Mouse (Mus musculus): ENCODE measurements around the gene Cenpj. TPM values are rescaled to one million over a fixed set of nuclear protein-coding genes. Genes with fewer than 3 reads are reported as not detected.

Gene Cenpj
- polyA plus RNA-seq, 1 experiment = 0.36 TPM

DNA sequence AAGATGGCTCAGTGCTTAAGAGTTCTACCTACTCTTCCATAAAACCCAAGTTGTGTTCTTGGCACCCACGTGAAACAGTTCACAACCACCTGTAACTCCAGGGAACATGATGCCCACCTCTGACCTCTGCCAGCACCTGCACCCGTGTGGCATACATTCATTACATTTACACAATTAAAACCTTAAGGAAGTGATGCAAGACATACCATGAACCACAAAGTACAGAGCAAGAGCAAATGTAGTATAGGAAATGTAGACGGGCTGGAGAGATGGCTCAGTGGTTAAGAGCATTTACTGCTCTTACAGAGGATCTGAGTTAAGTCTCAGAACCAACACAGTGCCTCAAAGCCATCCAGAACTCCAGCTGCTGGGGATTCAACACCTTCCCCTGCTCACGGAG lies 6.2 kb downstream of the Cenpj start:
- no peak for TF ChIP-seq GATA1 (IDR thresholded peaks at IDR 0.05; ENCODE audit: low read length)

DNA sequence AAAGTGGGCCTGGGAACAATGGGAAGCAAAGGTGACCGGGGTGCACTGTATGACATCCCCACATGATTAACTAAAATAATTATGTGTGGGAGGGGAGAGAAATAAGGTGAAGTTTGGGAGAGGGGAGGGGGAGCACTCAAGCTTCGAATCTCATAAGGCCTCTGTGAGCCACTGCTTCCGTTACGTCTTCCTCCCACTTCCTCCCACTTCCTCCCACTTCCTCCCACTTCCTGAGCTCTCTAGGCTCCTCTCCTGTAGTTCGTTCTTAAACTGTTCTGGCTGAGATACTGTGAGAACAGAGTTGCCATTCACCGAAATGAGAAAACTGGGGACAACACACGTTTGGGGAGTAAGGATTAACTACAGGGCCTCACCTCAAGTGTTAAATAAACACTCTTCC lies 7.7 kb downstream of the Cenpj start:
- TF ChIP-seq GATA1 (IDR thresholded peaks at IDR 0.05; ENCODE audit: low read length) = no peak

DNA sequence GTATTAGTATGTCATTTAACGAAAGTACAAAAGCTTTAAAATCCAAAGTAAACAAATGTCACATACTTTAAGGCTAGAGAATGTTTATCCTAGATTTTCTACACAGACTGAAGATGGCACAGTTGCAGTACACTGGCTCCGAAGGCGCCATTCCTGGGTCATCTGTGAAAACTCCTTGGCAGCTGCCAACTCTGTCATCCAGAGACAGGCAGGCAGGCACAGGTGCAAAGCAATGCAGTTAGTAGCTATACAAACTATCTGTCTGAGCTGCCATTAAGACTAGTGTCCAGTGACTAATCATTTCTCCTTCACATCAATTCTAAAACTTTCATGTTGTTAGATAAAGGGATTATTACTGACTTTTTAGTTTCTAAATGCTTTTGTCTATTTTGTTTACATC lies 16.1 kb downstream of the Cenpj start:
- no peak for TF ChIP-seq GATA1 (IDR thresholded peaks at IDR 0.05; ENCODE audit: low read length)

DNA sequence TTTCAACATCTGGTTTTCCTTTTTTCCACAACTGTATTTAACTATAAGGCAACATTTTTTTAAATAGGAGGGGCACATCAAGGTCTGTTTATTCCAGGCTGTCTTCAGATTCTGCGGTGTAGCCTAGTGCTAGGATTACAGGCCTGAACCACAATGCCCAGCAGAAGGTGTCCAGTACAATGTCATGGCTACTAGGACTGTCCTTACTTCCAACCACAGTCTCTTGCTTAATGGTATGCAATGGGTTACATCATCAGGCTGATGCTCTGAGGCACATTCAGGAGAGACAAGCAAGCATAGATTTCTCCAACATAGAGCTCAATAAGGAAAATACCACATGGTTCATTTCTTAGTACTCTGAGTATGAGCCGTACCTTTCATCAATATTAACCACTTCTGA lies 20.5 kb downstream of the Cenpj start:
- no peak for TF ChIP-seq GATA1 (IDR thresholded peaks at IDR 0.05; ENCODE audit: low read length)

DNA sequence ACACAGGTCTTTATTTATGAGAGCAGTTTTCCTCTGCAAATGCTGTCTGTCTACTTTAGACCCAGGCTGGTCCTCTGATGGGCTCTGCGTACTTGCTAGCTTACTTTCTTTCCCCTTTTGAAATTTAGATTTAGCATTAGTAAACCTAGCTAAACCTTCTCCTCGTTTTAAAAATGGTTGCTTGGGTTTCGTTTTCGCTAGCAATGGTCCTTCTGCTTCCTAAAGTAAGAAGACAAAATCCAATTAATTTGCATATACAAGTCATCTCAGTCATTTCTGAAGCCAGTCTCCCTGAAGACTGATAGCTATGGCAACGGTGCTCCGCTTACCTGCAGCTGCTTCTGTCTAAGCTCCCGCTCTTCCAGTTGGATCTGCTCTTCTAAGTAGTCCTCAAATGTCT lies 21.9 kb downstream of the Cenpj start:
- TF ChIP-seq GATA1 (IDR thresholded peaks at IDR 0.05; ENCODE audit: low read length) = no peak

DNA sequence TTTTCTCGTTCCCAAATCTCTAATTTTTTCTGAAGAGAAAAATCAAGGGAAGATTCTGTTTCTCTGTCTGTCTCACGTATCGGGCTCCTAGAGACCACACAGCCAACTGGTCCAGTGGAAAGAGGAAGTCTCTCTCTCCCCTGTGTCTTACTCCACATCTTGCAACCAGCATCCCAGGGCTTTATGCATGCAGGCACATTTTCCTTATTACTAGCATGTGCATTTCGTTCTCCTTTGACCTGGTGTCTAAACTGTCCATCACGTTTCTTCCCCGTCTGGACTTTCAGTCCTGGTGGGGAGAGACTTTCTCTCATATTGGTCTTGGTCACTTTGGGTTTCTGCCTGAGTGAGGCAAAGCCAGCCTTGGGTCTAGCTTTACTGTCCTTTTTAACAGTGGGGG lies 22.3 kb downstream of the Cenpj start:
- TF ChIP-seq GATA1 (IDR thresholded peaks at IDR 0.05; ENCODE audit: low read length) = no peak

DNA sequence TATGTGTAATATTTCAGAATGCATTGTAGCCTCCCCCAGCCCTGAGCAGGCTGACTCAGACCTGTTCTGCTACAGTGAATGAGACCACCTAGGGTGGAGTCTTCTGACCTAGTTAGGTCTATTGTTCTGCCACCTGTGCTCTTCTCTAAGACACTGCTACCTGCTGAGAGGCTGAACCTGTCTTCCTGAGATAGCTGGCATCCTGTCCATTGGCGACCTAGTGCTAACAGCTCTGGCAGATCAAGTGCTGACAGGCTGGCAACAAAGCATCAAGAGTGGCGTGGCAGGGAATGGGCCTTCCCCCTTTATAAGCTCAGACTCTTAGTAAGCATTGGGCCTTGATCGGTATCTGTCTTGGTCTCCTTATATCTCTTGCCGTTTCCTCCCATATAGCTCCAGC lies 24.3 kb downstream of the Cenpj start:
- TF ChIP-seq GATA1 (IDR thresholded peaks at IDR 0.05; ENCODE audit: low read length) = no peak

DNA sequence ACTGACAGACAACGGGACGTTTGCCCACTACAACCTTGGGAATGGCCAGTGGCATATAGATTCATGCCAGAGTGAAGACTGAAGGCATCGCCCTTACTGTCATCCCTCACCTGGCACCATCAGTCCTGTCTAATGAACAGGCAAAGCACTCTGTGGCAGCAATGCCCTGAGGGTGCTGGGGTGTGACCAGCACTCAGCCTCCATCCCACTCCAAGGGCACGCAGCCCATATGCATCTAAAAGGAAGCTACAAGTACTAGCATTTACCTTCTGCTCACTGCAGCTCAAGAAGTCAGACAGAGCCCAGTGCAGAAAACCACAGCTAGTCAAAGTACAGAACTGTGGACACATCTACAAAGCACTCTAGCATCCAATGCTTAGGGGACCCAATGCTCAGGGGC lies 29.7 kb downstream of the Cenpj start:
- no peak for TF ChIP-seq GATA1 (IDR thresholded peaks at IDR 0.05; ENCODE audit: low read length)

DNA sequence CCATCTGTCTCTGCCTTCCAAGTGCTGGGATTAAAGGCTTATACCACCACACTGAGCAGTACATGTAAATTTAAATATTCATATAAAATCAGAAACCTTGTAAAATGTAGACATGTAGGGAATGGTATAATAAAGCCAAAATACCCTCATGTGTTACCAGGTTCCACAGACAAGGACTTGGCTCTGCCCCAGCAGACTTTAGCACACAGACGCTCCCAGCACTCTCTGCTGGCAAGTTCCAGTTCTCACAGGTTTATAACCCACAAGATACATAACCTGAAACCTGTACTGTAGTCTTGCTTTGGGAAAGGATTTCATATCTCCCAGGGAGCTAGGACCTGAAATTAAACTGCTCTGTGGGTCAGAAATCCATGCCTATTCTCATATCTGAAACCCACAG lies 30.3 kb downstream of the Cenpj start:
- no peak for TF ChIP-seq GATA1 (IDR thresholded peaks at IDR 0.05; ENCODE audit: low read length)

DNA sequence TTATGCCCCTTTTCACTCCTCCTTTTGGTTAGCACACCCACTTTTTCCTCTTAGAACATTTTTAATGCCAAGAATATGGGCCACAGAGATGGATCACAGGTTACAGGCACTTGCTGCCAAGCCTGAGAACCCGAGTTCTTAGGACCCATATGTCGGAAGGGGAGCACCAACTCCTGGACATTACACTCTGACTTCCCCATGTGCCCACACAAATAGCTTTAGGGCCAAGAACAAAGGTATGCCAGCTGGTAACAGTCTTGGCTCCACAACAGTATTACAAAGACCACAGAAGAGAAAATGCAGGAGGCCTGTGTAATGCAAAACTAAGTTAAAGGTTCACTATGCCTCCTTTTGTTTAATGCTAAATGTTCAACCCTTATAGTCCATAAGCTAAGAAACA lies 44.4 kb downstream of the Cenpj start:
- TF ChIP-seq GATA1 (IDR thresholded peaks at IDR 0.05; ENCODE audit: low read length) = no peak

DNA sequence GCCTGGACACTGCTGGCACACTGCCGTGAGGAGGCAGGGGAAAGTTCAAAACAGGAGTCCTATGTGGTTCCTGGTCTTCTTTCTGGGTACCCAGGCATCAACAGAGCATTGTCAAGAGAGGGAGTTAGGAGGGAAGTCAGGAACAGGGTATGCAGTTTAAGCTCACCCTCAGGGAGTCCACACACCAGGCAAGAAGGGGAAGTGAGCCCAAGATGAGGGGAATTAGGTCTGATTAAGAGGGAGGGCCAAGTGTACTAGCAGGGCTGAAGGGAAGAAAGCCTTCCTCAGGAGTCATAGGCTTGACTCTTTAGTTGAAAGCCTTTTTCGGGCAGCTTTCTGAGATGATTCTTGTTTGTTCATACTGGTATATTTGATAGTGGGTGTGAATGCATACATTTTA lies 60.5 kb downstream of the Cenpj start:
- no peak for TF ChIP-seq GATA1 (IDR thresholded peaks at IDR 0.05; ENCODE audit: low read length)

DNA sequence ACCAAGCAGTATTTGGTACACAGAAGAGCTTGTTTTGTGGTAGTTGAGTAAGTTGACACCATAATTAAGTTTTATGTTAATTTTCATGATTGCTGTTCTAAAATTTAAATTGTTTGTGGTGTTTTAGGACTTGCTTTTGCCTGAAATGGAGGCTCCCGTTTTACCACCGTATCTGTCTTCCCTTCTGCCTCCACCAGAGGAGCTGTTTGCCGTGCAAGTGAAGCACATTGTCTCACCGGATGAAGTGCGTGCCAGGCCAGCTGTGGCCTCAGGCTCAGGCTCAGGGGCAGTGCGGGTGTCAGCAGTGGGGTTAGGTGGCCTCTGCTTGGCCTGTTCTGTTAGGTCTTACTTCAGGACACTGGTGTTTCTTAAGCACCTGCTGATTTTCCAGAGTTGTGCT lies 63.1 kb downstream of the Cenpj start:
- no peak for TF ChIP-seq GATA1 (IDR thresholded peaks at IDR 0.05; ENCODE audit: low read length)

DNA sequence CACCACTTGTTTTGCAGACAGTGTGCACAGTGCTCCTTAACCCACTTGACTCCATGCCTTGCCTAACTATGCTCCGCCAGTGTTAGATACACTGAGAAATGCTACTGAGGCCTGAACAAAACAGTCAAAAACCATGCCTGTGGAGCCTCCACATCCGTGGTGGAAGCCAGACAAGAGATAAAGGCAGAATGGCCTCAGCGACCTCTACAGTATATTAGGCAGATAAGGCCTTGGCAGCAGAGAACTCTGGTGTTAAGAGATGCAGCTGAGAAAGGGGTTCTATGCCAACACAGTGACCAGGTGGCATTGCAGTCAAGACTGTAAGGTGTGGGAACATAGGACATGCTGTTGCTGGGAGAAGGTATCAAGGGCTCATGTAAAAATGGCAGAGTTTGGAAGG lies 68.5 kb downstream of the Cenpj start:
- TF ChIP-seq GATA1 (IDR thresholded peaks at IDR 0.05; ENCODE audit: low read length) = no peak

DNA sequence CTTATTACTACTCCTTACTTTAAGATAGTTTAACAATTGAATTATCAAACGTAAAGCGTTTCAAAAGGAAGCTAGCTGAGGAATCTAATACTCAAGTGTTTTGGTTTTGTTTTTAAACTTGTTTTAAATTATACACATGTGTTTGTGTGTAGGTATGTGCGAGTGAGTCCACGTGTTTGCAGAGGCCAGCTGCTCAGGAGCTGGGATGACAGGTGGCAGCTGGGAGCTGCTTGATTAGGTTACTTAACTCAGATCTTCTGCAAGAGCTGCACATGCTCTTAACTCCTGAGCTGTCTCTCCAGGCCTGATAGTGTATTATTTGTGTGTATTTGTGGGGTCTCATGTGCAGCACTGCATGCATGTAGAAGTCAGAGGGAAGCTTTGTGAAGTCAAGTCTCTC lies 72.8 kb downstream of the Cenpj start:
- TF ChIP-seq GATA1 (IDR thresholded peaks at IDR 0.05; ENCODE audit: low read length) = no peak

DNA sequence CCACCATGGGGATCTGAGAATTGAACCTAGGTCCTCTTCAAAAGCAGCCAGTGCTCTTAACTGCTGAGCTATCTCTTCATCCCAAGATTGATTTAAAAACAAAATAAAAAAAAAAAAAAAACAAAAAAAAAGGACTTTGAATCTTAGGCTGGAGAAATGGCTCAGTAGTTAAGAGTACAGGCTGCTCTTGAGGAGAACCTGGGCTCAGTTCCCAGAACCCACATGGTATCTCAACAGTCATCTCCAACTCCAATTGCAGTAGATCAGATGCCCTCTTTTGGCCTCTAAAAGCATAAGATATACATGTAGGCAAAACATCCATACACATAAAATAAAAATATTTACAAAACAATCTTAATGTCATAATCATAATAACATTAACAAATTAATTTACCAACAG lies 85.4 kb downstream of the Cenpj start:
- no peak for TF ChIP-seq GATA1 (IDR thresholded peaks at IDR 0.05; ENCODE audit: low read length)

Other genes starting within 250 kb of the Cenpj start
- not detected in 2 replicates for gene Atp12a, start 210.4 kb downstream of the Cenpj start, polyA plus RNA-seq (2012)
- not detected in 2 replicates for gene Rnf17, start 172.8 kb downstream of the Cenpj start, polyA plus RNA-seq (2012)
- 0.36 and 0.43 TPM in 2 replicates for gene Parp4, start 194 bp upstream of the Cenpj start, polyA plus RNA-seq (2012)
- gene Mphosph8, start 92.8 kb upstream of the Cenpj start, polyA plus RNA-seq (2012) = 5.3 and 7.4 TPM in 2 replicates
- 9.8 and 9.9 TPM in 2 replicates for gene Pspc1, start 202.9 kb upstream of the Cenpj start, polyA plus RNA-seq (2012)
- 1.2 and 1.4 TPM in 2 replicates for gene Zmym5, start 236.3 kb upstream of the Cenpj start, polyA plus RNA-seq (2012)